Mouse (Mus musculus): ENCODE measurements around the gene Dnaaf2. TPM values are rescaled to one million over a fixed set of nuclear protein-coding genes. Genes with fewer than 3 reads are reported as not detected.

Gene Dnaaf2
- polyA plus RNA-seq (2014; fragmentation: Illumina TruSeq; extraction: RNeasy Lipid Tissue Mini Kit (QIAGEN cat#74804); ENCODE audit: low read depth, low replicate concordance) = 0.97 TPM

GRCm38 (mm10) chr12:69198164-69198535 lies at the start of gene Dnaaf2:
TSS of gene Dnaaf2 (minus strand) at chr12:69198429.

GRCm38 (mm10) chr12:69240876-69241275 lies 42.6 kb upstream of the Dnaaf2 start, which contains the start of gene Klhdc1:
TSS of gene Klhdc1 (plus strand) at chr12:69241176.

DNA sequence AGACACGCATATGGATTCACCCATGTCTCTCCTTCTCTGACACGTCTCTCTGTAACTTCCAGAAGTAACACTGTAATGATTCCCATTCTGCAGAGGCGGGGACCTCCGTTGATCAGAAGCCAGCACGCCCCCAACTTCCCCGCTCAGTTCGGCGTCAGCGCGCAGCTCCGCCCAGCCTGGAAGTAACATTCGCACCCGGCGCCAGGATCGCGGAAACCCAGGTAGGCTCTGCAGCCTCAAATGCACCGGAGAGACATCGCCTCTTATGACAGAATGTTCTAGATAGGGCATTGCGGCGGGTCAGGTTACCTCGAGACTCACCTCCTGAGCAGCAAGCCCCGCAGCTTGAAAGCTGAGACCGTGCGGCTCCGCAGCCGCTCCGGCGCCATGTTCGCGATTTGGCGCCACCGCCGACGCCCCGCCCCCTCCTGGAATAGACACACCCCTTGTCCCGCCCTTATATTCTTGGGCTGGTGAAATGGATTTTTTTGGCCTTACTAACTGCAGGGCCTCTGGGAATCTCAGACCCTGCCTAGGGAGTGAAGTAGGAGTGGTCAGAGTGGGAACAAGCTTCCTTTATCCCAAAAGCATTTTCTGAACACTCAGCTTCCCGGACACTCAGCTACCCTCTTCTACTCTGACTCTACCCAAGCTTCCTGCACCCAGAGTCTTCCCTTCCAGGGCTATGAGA lies 29.7 kb upstream of the Dnaaf2 start, which contains the start of gene Pole2:
Gene Pole2 (minus strand): TSS at position 420 of the 691 bp plus-strand sequence.

DNA sequence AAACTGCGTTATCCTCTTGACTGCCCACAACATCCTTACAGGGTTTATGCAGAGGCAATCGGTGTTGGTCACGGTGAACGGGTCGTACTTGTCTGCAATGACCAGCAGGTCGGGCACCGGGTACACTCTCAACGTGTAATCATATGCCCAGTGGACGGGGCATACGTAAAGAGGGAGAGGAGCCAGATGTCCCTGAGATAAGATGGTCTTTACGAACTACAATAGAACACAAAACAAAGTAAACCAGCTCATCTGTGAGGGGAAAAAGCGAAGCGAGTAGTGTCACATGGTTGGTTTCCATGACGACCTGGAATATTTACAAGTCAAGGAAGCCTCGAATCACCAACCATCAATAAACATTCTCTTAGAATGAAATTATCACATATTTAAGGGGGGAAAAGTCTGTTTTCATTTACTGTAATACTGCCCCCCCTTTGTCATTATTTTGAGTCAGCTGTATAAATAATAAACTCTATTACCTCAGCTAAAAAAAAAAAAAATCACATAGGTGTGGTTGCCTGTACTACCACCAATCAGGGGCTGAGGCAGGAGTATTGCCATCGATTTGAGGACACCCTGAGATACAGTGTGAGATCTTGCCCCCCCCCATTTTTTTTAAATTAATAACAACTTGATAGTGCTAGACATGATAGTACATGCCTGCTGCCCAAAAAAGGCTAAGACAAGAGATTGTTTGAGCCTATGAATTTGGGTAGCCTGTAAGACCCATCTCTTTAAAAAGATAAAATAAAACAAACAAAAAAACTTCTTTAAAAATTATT lies 6.0 kb upstream of the Dnaaf2 start, which contains the start of gene Gm49384:
Gene Gm49384 (minus strand): TSS at position 216 of the 782 bp plus-strand sequence.

DNA sequence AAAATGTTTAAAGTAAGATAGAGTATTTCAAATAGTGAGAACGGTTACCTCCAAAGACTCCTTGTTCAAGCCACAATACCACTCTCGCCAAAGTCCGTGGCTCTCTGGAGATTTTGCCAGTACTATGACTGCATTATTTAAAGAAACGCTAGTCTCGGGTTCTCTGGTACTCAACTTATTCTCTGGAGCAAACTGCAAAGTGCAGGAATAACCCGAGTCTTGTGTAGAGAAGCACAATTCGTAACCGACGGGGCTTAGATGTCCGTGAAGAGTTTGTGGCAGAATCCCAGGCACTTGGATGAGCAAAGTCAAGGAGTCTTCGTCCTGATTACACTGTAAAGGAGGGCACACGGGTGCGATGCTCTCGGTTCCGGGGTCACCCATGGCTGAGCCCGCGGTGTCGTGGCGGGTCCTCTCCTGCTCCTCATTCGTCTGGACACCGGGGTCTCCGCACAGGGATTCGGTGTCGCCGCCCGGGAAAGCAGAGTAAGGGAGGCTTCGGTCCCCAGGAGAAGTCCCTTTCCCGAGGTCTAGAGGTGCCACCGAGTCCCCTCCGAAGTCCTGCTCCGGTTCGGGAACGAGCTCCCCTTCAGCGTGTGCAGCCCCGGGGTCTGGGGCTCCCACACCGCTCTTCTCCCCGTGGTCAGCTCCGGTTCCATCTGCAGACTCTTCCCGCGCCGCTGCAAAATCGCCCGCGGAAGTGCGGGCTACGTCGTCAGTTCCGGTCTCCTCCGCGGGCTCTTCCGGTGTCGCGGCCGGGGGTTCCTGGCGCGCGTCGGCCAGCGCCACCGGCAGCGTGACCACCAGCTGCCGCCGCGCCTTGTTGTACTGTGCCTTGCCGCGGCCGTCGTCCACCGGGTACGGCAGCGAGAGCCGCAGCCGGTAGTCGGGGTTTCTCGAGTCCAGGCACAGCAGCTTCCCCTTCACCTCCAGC lies 1.5 kb downstream of the Dnaaf2 start, which contains the start of gene Gm49383:
Gene Gm49383 (minus strand): TSS at position 661 of the 934 bp plus-strand sequence.

GRCm38 (mm10) chr12:69183583-69184308 lies 14.5 kb downstream of the Dnaaf2 start, which contains the start of the genes Rpl36al and Mgat2:
TSS of gene Rpl36al (minus strand) at chr12:69184083.
TSS of gene Mgat2 (plus strand) at chr12:69184157.

GRCm38 (mm10) chr12:69168461-69169106 lies 29.6 kb downstream of the Dnaaf2 start, which contains the start of gene Lrr1:
TSS of gene Lrr1 (plus strand) at chr12:69168814.

DNA sequence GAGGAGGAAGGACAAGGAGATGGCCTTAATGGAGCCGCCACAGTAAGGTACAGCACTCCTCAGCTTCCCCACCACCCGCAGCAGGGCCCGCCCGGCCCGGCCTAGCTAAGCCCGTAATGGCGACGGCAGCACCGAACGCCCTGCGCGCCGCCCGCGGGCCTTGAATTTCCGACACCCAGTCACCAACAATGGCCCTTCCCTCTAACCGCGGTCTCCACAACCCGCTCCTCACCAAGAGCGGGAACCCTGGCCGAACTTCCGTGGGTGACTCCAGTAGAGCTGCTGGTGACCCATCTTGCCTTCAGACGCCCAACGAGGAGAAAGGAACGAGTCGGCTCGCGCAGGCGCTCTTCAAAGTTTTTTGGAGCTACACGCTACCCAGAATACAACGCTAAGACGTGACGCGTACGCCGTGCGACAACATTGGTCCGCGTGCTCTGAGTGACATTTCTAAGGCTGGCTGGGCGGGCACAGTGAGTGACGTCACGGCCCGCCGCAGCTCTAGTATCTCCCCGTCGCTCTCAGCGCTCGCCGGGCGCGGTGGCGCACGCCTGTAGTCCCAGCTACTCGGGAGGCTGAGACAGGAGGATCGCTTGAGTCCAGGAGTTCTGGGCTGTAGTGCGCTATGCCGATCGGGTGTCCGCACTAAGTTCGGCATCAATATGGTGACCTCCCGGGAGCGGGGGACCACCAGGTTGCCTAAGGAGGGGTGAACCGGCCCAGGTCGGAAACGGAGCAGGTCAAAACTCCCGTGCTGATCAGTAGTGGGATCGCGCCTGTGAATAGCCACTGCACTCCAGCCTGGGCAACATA lies 39.3 kb downstream of the Dnaaf2 start, which contains the start of gene Rps29:
Gene Rps29 (minus strand): TSS at position 422 of the 813 bp plus-strand sequence.

Other genes starting within 250 kb of the Dnaaf2 start
- 1,988 TPM for gene Rps29, start 39.2 kb downstream of the Dnaaf2 start, polyA plus RNA-seq (2014; fragmentation: Illumina TruSeq; extraction: RNeasy Lipid Tissue Mini Kit (QIAGEN cat#74804); ENCODE audit: low read depth, low replicate concordance)
- not detected for gene Lrr1, start 29.6 kb downstream of the Dnaaf2 start, polyA plus RNA-seq (2014; fragmentation: Illumina TruSeq; extraction: RNeasy Lipid Tissue Mini Kit (QIAGEN cat#74804); ENCODE audit: low read depth, low replicate concordance)
- 293 TPM for gene Rpl36al, start 14.3 kb downstream of the Dnaaf2 start, polyA plus RNA-seq (2014; fragmentation: Illumina TruSeq; extraction: RNeasy Lipid Tissue Mini Kit (QIAGEN cat#74804); ENCODE audit: low read depth, low replicate concordance)
- 19.7 TPM for gene Mgat2, start 14.3 kb downstream of the Dnaaf2 start, polyA plus RNA-seq (2014; fragmentation: Illumina TruSeq; extraction: RNeasy Lipid Tissue Mini Kit (QIAGEN cat#74804); ENCODE audit: low read depth, low replicate concordance)
- gene Gm49383, start 1.3 kb downstream of the Dnaaf2 start, polyA plus RNA-seq (2014; fragmentation: Illumina TruSeq; extraction: RNeasy Lipid Tissue Mini Kit (QIAGEN cat#74804); ENCODE audit: low read depth, low replicate concordance) = 2.6 TPM
- 2.7 TPM for gene Gm49384, start 5.8 kb upstream of the Dnaaf2 start, polyA plus RNA-seq (2014; fragmentation: Illumina TruSeq; extraction: RNeasy Lipid Tissue Mini Kit (QIAGEN cat#74804); ENCODE audit: low read depth, low replicate concordance)
- gene Pole2, start 29.8 kb upstream of the Dnaaf2 start, polyA plus RNA-seq (2014; fragmentation: Illumina TruSeq; extraction: RNeasy Lipid Tissue Mini Kit (QIAGEN cat#74804); ENCODE audit: low read depth, low replicate concordance) = not detected
- 41.6 TPM for gene Klhdc1, start 42.7 kb upstream of the Dnaaf2 start, polyA plus RNA-seq (2014; fragmentation: Illumina TruSeq; extraction: RNeasy Lipid Tissue Mini Kit (QIAGEN cat#74804); ENCODE audit: low read depth, low replicate concordance)
- gene Klhdc2, start 98.3 kb upstream of the Dnaaf2 start, polyA plus RNA-seq (2014; fragmentation: Illumina TruSeq; extraction: RNeasy Lipid Tissue Mini Kit (QIAGEN cat#74804); ENCODE audit: low read depth, low replicate concordance) = 112 TPM
- 22.9 TPM for gene Nemf, start 158.7 kb upstream of the Dnaaf2 start, polyA plus RNA-seq (2014; fragmentation: Illumina TruSeq; extraction: RNeasy Lipid Tissue Mini Kit (QIAGEN cat#74804); ENCODE audit: low read depth, low replicate concordance)
- 27.4 TPM for gene Arf6, start 173.7 kb upstream of the Dnaaf2 start, polyA plus RNA-seq (2014; fragmentation: Illumina TruSeq; extraction: RNeasy Lipid Tissue Mini Kit (QIAGEN cat#74804); ENCODE audit: low read depth, low replicate concordance)
- gene Gm9887, start 174.0 kb upstream of the Dnaaf2 start, polyA plus RNA-seq (2014; fragmentation: Illumina TruSeq; extraction: RNeasy Lipid Tissue Mini Kit (QIAGEN cat#74804); ENCODE audit: low read depth, low replicate concordance) = not detected

Data from heart, adult 10 weeks (tissue).